Mouse (Mus musculus): Measurements from ENCODE around the gene Spata7.
"Not testable (repeated sequence)": the region's sequence is repeated elsewhere in the genome, so short reads cannot be mapped to it uniquely, and the experiment has no call there.

The Spata7 gene

DNA sequence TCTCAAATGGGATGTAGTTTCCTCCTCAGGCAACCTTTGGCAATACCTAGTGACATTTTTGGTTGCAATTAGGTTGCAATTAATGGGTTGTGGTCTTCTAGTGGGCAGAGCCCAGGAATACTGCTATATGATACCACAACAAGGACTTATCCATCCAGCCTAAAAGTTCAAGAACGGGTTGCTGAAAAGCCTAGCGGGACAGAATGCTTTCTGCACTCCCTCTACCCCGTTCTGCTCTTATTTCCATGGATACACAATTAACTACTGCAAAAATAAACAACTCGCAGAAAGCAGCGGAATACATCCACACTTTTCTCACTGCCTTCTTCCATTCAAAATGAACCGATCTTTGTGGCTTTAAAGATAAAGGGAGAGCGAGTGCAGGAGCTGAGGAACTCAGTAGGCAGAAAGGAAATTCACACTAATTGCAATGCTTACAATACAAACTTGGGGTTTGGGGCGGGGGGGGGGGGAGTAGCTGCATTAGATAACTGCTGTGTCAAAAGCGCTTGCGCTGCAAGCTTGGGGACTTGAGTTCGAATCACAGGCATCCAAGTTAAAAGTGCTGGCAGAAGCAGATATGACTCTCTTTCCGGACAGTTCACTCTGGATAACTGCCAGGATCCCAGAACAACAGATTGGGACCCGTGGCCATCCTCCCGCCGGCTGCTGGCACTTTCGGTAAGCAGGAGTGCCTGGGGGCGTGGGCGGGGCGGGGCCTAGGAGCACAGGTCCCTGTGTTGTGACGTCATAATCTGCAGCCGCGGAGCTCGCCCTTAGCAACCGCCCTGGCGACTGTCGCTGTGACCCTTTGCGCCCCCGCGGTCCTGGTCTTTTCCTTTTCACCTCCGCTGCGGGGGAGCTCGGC lies at the start of gene Spata7:
Gene Spata7 (plus strand): TSS at position 766 of the 868 bp plus-strand sequence.
- Histone ChIP-seq H3K27me3 (ENCODE audit: control insufficient read depth, insufficient read depth, low read length, poor library complexity, severe bottlenecking) (no peaks in the 10 kb centered on the region), H3K36me3 (ENCODE audit: control insufficient read depth, insufficient read depth, low read length, poor library complexity, severe bottlenecking) (no peaks in the 10 kb centered on the region)
- peak; percentile 81 for DNase-seq (ENCODE audit: low read depth, low spot score)

DNA sequence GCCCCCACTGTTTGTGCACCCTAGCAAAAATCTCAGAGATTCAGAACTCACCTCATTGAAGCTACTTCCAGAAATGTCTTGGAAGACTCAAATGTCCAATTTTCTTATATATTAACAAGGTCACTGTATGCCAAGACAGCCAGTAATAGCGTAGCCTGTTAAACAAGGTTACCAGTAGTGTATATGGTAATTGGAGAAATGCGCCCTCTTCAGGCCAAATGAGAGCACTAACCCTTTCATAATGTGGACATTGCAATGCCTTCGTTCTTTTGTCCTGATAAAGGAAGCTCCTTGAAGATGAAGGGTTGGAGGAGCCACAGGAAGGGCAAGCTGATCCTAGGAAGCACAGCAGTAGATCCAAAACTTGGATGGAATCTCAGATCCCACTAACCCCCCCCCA lies 42.7 kb upstream of the Spata7 start:
- H3K27me3 ChIP-seq (ENCODE audit: control insufficient read depth, insufficient read depth, low read length, poor library complexity, severe bottlenecking): no peaks in the 10 kb centered on the region
- DNase-seq (ENCODE audit: low read depth, low spot score): peak; percentile 73
- H3K36me3 ChIP-seq (ENCODE audit: control insufficient read depth, insufficient read depth, low read length, poor library complexity, severe bottlenecking): no peaks in the 10 kb centered on the region

DNA sequence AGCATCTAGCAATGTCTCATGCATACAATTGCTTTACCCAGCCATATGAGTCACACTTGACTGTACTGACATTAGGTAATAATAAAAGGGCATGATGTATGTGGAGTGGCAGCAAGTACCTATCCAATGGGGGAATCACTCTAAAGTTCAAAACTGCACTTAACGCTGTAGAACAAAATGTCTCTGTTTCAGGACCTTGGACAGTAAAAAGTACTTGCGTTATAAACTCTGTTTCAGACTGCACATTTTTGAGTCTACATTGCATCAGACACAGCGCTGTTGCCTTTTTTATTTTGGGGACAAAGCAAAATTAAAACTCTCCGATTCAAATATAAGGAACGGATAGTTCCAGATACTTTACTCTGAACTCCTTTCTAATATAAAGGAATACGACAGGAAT lies 39.4 kb upstream of the Spata7 start:
- Histone ChIP-seq H3K27me3 (ENCODE audit: control insufficient read depth, insufficient read depth, low read length, poor library complexity, severe bottlenecking) (no peaks in the 10 kb centered on the region), H3K36me3 (ENCODE audit: control insufficient read depth, insufficient read depth, low read length, poor library complexity, severe bottlenecking) (no peaks in the 10 kb centered on the region)
- no peak for DNase-seq (ENCODE audit: low read depth, low spot score)

DNA sequence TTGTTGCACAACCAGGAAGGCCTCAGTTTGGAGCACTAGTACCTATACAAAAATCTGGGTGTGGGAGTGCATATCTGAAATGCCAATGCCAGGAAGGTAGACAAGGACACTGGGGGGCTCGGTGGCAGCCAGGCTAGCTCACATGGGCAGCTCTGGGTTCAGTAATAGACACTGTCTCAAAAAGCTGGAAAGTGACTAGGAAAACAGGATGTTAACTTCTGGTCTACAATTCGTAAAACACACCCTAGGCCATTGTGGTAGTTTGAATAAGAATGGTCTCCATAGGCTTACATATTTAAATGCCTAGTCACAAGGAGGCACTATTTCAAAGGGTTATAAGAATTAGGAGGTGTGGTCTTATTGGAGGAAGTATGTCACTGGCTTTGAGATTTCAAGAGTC lies 36.9 kb upstream of the Spata7 start:
- Histone ChIP-seq H3K27me3 (ENCODE audit: control insufficient read depth, insufficient read depth, low read length, poor library complexity, severe bottlenecking) (no peaks in the 10 kb centered on the region), H3K36me3 (ENCODE audit: control insufficient read depth, insufficient read depth, low read length, poor library complexity, severe bottlenecking) (no peaks in the 10 kb centered on the region)
- no peak for DNase-seq (ENCODE audit: low read depth, low spot score)

DNA sequence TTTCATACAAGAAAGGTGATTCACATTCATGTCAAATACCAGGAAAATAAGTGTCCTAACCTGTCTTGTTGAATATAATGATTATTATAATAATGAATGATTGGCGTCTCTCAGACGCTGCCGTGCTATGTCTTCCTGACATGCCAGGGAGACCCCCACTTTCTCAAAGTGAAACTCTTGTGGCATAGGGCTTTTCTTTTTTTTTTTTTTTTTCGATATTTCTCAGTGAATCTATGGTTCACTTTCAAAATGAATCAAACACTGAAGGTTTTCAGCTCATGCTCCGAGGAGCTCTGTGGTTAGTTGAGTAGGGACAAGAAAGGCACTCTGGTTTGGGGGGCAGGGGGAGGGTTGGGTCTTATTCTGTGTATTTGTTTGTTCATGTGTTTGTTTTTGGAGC lies 27.1 kb upstream of the Spata7 start:
- no peak for DNase-seq (ENCODE audit: low read depth, low spot score)
- H3K36me3 ChIP-seq (ENCODE audit: control insufficient read depth, insufficient read depth, low read length, poor library complexity, severe bottlenecking): no peaks in the 10 kb centered on the region
- no peaks in the 10 kb centered on the region for H3K27me3 ChIP-seq (ENCODE audit: control insufficient read depth, insufficient read depth, low read length, poor library complexity, severe bottlenecking)

DNA sequence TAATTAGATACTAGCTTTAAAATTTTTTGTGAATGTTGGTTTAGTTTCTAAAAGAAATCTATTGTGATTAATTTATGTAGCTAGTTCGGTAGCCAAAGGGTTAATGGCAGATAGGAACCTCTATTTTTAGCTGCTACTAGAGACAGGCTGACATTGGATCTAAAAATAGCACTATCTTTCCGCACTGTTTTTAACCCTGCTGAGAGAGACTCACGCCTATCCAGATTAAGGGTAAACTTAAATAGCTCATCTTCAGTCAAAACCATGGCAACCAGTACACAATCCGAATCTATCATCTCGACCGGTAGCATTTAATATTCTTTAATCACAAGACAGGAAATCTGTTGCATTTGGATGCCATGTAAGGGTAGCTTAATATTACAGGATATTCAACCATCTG lies 25.8 kb upstream of the Spata7 start:
- peak; percentile 52 for DNase-seq (ENCODE audit: low read depth, low spot score)

DNA sequence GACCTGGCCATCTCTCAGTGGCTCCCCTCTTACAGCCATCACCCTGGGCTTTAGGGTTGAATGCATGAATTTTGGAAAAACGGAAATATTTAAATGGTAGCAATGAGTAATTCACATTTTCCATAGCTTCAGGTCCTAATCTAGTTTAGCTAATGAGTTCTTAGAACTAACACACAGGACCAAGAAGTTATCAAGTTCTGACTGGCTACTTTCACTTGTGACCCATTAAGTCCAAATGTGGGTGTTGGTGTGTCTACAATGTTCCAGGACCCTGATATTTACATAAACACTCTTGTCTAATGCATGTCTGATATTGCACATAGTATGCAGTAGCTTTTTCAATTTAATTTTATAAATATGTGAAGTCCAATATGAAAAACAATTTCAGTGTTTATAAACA lies 22.7 kb upstream of the Spata7 start:
- no peak for DNase-seq (ENCODE audit: low read depth, low spot score)
- no peaks in the 10 kb centered on the region for H3K36me3 ChIP-seq (ENCODE audit: control insufficient read depth, insufficient read depth, low read length, poor library complexity, severe bottlenecking)
- no peaks in the 10 kb centered on the region for H3K27me3 ChIP-seq (ENCODE audit: control insufficient read depth, insufficient read depth, low read length, poor library complexity, severe bottlenecking)

More for the DNA sequence above, 25.8 kb upstream of the Spata7 start:
- H3K36me3 ChIP-seq (ENCODE audit: control insufficient read depth, insufficient read depth, low read length, poor library complexity, severe bottlenecking): no peaks in the 10 kb centered on the region
- no peaks in the 10 kb centered on the region for H3K27me3 ChIP-seq (ENCODE audit: control insufficient read depth, insufficient read depth, low read length, poor library complexity, severe bottlenecking)

DNA sequence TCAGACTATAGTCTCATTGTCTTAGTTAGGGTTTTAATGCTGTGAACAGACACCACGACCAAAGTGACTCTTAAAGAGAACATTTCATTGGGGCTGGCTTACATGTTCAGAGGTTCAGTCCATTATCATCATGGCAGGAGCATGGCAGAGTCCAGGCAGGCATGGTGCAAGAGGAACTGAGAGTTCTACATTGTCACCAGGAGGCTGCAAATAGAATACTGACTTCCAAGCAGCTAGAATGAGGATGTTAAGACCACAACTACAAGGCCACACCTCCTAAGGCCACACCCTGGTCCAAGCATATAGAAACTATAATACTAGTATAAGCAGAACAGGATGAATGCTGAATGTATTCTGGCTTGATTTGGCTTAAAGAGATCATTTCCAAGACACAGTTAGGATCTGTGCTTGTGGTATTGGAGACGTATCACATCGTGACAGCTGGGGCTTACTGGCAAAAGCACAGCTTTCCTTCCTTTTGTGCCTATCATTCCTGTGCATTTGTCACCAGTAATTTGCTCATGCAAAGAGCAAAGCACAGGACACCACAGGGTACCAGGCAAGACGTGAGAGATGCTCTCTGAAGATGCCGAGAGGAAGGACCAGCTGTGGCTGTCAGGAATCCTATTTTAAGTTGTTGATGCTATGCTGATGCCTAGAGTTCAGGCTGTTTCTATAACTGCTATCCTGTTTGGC lies 21.2 kb upstream of the Spata7 start:
- no peaks in the 10 kb centered on the region for H3K36me3 ChIP-seq (ENCODE audit: control insufficient read depth, insufficient read depth, low read length, poor library complexity, severe bottlenecking)
- no peaks in the 10 kb centered on the region for H3K27me3 ChIP-seq (ENCODE audit: control insufficient read depth, insufficient read depth, low read length, poor library complexity, severe bottlenecking)
- DNase-seq (ENCODE audit: low read depth, low spot score): peak; percentile 67

DNA sequence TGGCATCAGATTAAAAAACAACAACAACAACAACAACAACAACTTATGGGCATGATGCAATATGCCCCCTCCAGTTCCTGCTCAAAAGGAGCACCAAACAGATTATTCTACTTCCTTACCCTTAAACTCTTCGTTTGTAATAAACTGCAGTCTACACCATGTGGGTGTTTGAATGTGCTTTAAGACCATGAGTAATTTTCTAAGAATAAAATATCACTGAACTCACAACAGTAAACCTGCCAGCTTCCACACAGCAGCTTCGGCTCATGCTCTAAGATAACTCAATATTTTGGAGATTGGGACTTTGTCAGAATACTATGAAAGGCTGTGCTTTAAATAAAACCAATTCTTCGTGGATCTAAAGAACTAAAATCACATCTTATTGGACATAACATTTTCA lies 17.6 kb upstream of the Spata7 start:
- H3K36me3 ChIP-seq (ENCODE audit: control insufficient read depth, insufficient read depth, low read length, poor library complexity, severe bottlenecking): no peaks in the 10 kb centered on the region
- DNase-seq (ENCODE audit: low read depth, low spot score): no peak
- H3K27me3 ChIP-seq (ENCODE audit: control insufficient read depth, insufficient read depth, low read length, poor library complexity, severe bottlenecking): no peaks in the 10 kb centered on the region

DNA sequence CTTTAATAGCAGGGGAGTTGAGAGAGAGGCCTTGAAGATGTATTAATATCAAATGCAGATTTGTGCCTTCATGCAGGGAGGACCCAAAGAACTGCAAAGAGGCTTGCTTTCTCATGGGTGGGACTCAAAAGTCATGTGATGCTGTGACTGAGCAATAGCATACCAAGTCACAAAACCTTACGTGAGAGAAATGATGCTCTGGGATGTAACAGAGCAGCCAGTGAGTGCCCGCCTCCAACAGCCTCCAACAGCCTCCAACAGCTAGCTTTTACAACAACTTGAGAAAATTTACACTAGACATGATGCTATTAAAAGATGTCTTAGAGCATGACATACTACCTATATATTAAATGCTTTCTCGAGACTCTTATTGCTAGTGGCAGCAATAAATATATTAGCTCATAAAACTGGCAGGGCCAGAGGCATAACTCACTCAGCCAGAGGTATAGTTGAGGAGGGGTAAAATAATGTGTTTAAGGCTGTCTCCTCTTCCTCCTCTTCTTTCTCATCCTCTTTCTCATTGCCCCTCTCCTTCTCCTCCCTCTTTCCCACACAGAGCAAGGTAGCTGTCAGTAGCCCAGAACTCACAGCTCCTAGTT lies 12.9 kb upstream of the Spata7 start:
- Histone ChIP-seq H3K36me3 (ENCODE audit: control insufficient read depth, insufficient read depth, low read length, poor library complexity, severe bottlenecking) (no peaks in the 10 kb centered on the region), H3K27me3 (ENCODE audit: control insufficient read depth, insufficient read depth, low read length, poor library complexity, severe bottlenecking) (no peaks in the 10 kb centered on the region)
- no peak for DNase-seq (ENCODE audit: low read depth, low spot score)

DNA sequence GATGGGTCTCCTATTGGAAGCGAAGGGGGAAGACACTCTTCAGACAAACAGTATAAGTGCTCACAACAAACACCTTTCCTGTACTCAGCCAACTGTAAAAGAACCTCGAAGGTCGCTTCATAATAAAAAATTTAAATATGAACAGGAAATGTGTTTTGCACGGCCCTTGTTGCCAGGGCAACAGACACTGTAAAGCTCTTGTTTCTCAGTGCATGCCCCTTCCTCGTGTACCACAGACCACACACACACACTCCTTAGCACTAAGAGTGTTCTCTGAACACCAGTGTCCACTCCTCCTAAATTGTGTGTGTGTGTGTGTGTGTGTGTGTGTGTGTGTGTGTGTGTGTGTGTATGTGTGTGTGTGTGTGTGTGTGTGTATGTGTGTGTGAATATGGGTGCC lies 12.2 kb upstream of the Spata7 start:
- Histone ChIP-seq H3K36me3 (ENCODE audit: control insufficient read depth, insufficient read depth, low read length, poor library complexity, severe bottlenecking) (no peaks in the 10 kb centered on the region), H3K27me3 (ENCODE audit: control insufficient read depth, insufficient read depth, low read length, poor library complexity, severe bottlenecking) (no peaks in the 10 kb centered on the region)
- peak; percentile 64 for DNase-seq (ENCODE audit: low read depth, low spot score)

DNA sequence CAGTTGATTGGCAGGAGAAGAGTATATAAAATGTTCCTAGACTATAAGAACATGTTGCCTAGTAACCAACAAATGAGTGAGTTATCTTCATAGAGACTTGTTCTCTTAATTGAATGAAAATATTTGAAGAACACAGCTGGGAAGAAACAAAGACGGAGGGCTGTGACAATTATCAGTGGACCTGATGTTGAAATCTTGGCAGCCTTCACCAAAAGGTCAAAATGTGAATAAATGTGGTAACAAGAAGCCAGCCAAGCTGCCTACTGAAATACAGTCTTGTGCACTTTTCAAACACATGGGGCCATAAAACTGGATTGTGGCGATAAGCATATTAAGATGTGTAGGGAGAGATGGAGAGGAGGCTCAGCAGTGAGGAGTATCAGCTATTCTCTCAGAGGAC lies 8.5 kb upstream of the Spata7 start:
- no peak for DNase-seq (ENCODE audit: low read depth, low spot score)
- H3K36me3 ChIP-seq (ENCODE audit: control insufficient read depth, insufficient read depth, low read length, poor library complexity, severe bottlenecking): no peaks in the 10 kb centered on the region
- H3K27me3 ChIP-seq (ENCODE audit: control insufficient read depth, insufficient read depth, low read length, poor library complexity, severe bottlenecking): no peaks in the 10 kb centered on the region

DNA sequence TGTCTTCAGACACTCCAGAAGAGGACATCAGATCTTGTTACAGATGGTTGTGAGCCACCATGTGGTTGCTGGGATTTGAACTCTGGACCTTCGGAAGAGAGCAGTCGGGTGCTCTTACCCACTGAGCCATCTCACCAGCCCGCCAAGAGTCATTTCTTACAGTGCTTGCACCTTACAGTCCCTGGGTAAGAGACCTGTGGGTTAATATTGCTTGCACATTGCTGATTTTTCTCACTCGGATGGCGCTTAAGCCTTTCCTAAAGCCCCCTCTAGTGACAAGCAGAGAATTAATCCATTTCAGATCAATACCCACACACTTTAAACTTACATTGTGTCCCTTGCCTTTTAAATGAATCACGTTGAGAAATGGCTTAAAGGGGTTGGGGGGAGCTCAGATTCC lies 7.0 kb upstream of the Spata7 start:
- not testable (repeated sequence) for H3K27me3 ChIP-seq (ENCODE audit: control insufficient read depth, insufficient read depth, low read length, poor library complexity, severe bottlenecking); H3K36me3 ChIP-seq (ENCODE audit: control insufficient read depth, insufficient read depth, low read length, poor library complexity, severe bottlenecking)
- peak; percentile 19 for DNase-seq (ENCODE audit: low read depth, low spot score)

DNA sequence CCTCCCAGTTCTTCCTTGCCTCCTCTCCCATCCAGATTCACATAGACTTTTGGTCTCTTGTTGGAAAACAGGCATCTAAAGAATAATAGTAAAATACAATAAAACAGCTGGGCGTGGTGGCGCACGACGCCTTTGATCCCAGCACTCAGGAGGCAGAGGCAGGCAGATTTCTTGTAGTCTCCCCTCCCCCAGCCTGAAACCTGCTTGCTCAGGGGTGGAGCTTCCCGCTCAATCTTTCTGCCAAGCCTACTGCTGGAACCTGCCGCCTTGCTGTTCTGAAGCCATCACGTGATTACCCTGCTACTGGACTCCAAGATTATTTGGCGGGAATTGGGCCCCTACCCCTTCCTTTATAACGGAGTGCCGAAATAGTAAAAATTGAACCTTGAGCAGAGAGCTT lies 4.7 kb upstream of the Spata7 start:
- not testable (repeated sequence) for H3K36me3 ChIP-seq (ENCODE audit: control insufficient read depth, insufficient read depth, low read length, poor library complexity, severe bottlenecking); H3K27me3 ChIP-seq (ENCODE audit: control insufficient read depth, insufficient read depth, low read length, poor library complexity, severe bottlenecking); DNase-seq (ENCODE audit: low read depth, low spot score)

DNA sequence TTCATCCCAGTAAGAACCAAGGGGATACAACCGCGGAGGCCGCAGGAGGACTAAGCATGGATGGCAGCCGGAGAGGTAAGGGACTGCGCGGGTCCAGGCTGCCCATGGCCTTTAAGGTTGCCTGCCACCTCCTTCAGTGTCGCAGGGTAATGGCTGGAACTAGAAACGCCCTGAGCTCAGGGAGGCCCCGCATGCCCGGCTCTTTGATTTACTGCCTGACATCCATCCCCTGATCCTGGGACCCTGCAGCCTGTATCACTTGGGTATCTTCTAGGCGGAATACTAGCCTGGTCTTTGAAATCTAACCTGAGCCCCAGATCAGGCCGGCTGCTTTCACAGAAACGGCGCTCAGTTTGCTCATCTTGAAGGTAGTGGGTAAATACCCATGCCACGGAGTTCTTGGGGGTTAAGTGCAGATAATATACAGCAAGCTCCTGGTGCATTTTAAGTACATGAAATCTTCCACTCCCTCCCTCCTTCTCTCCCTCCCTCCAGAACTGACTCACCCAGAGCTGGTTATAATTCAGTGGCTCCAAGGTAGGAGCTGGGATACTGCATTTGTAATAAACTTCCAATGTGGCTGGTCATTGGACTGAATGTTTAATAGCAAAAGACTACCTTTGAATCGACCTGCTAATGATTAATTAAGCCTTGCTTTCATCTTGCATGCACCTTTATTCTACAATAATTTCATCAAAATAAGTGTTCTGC lies 458 bp downstream of the Spata7 start:
- DNase-seq (ENCODE audit: low read depth, low spot score): no peak
- no peaks in the 10 kb centered on the region for H3K27me3 ChIP-seq (ENCODE audit: control insufficient read depth, insufficient read depth, low read length, poor library complexity, severe bottlenecking)
- H3K36me3 ChIP-seq (ENCODE audit: control insufficient read depth, insufficient read depth, low read length, poor library complexity, severe bottlenecking): no peaks in the 10 kb centered on the region
